In the genomic region with DNA sequence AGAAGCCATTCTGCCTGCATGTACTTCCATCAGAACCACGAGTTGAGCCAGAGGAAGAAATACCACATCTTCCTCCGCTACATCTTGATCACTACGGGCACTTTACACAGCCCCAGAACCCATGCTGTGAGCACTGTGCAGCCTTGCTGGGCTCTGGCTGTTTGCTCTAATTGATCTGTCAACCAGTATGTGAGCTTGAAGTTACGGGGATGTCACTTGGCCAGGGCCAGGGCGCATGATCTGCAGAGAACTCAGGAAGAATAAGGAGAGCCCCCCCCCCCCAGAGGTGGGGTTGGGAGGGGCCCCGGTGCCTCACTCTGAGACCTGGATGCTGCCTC, we compare ENCODE assay signal across 16 mouse cellular contexts. TPM values are rescaled to one million over a fixed set of nuclear protein-coding genes. Genes with fewer than 3 reads are reported as not detected.
A peak's percentile ranks its signal among the peaks of the same experiment; 100 is the strongest.
DNase-seq lines count a peak whose midpoint lies in the region; ATAC-seq and TF ChIP-seq lines count a peak whose summit lies in the region.
"Had no signal": no experiment of that assay in that cellular context is flagged by ENCODE, and none has a peak within 500 bp of the region (broad histone marks: within the 10 kb centered on the region; RNA-seq: fewer than 3 reads in every experiment).

No protein-coding gene starts in this region.

- peaks cover 3% of the 10 kb centered on the region; the same call in 1 of the 2 replicates for H3K4me1 ChIP-seq in forebrain, embryonic 11.5 days (replicated peaks; ENCODE audit: control insufficient read depth, insufficient read depth, low read length)
- H3K4me1 ChIP-seq in forebrain, postnatal 0 days (ENCODE audit: insufficient read depth) = no peaks in the 10 kb centered on the region
- H3K4me1 ChIP-seq in midbrain, embryonic 10.5 days = peaks cover 32% of the 10 kb centered on the region
- H3K4me1 ChIP-seq in midbrain, embryonic 13.5 days (replicated peaks) = peaks cover 16% of the 10 kb centered on the region
- H3K4me1 ChIP-seq in megakaryocyte, embryonic 14.5 days = peaks cover 57% of the 10 kb centered on the region

- no peak for DNase-seq in forebrain, embryonic 11.5 days (ENCODE audit: low spot score)
- DNase-seq in forebrain, postnatal 0 days = no peak
- peak; percentile 40 for DNase-seq in midbrain, embryonic 10.5 days (ENCODE audit: low spot score)
- DNase-seq in urinary bladder, postnatal 4 days (ENCODE audit: low spot score in 2 of 2) = no peak
- DNase-seq in right cerebral cortex, adult 18-20 months = no peak
- no peak for DNase-seq in kidney, postnatal 14 days
- DNase-seq: adrenal gland, postnatal 36 days; cerebellum, adult 11 months; gastrocnemius, postnatal 14 days; kidney, postnatal 36 days; liver; lung, postnatal 10 days had no signal

- H3K27ac ChIP-seq in forebrain, embryonic 11.5 days (ENCODE audit: low read depth, low read length) = no peak overlapping the region
- no peak overlapping the region for H3K27ac ChIP-seq in forebrain, postnatal 0 days (ENCODE audit: low read depth, low read length)
- H3K27ac ChIP-seq in midbrain, embryonic 10.5 days (replicated peaks) = no peak overlapping the region
- H3K27ac ChIP-seq in midbrain, embryonic 13.5 days = no peak overlapping the region
- H3K27ac ChIP-seq: heart, embryonic 15.5 days had no signal

- no peaks in the 10 kb centered on the region for H3K27me3 ChIP-seq in forebrain, embryonic 11.5 days (ENCODE audit: control insufficient read depth, insufficient read depth, low read length)
- H3K27me3 ChIP-seq in forebrain, postnatal 0 days (ENCODE audit: insufficient read depth, low read length) = no peaks in the 10 kb centered on the region
- peaks cover 5% of the 10 kb centered on the region; the same call in 1 of the 2 replicates for H3K27me3 ChIP-seq in midbrain, embryonic 10.5 days (ENCODE audit: low read depth, poor library complexity, severe bottlenecking)
- no peaks in the 10 kb centered on the region for H3K27me3 ChIP-seq in midbrain, embryonic 13.5 days
- H3K27me3 ChIP-seq in megakaryocyte, embryonic 14.5 days (replicated peaks) = no peaks in the 10 kb centered on the region
- H3K27me3 ChIP-seq: heart, embryonic 15.5 days had no signal

- H3K9me3 ChIP-seq in forebrain, embryonic 11.5 days (ENCODE audit: control insufficient read depth, low read length) = no peaks in the 10 kb centered on the region
- no peaks in the 10 kb centered on the region for H3K9me3 ChIP-seq in forebrain, postnatal 0 days (ENCODE audit: low read length)
- H3K9me3 ChIP-seq in midbrain, embryonic 10.5 days (replicated peaks) = 0 out of 2 replicates have a peak, but pooled peaks cover 4% of the 10 kb centered on the region
- no peaks in the 10 kb centered on the region for H3K9me3 ChIP-seq in midbrain, embryonic 13.5 days
- peaks cover 19% of the 10 kb centered on the region for H3K9me3 ChIP-seq in megakaryocyte, embryonic 14.5 days

- H3K4me3 ChIP-seq in forebrain, embryonic 11.5 days (ENCODE audit: low read depth, low read length) = no peak overlapping the region
- H3K4me3 ChIP-seq in forebrain, postnatal 0 days (ENCODE audit: low read depth, low read length) = no peak overlapping the region
- no peak overlapping the region for H3K4me3 ChIP-seq in midbrain, embryonic 10.5 days
- H3K4me3 ChIP-seq in midbrain, embryonic 13.5 days (replicated peaks) = no peak overlapping the region
- peak overlapping the region; percentile 71 for H3K4me3 ChIP-seq in megakaryocyte, embryonic 14.5 days (replicated peaks)
- H3K4me3 ChIP-seq: heart, embryonic 15.5 days; myocyte had no signal

- H3K4me2 ChIP-seq in forebrain, embryonic 11.5 days (ENCODE audit: low read depth, low read length, severe bottlenecking) = no peak overlapping the region
- H3K4me2 ChIP-seq in forebrain, postnatal 0 days (ENCODE audit: low read depth) = no peak overlapping the region
- no peak overlapping the region for H3K4me2 ChIP-seq in midbrain, embryonic 13.5 days (replicated peaks)
- H3K4me2 ChIP-seq: heart, embryonic 15.5 days had no signal

- H3K36me3 ChIP-seq in forebrain, embryonic 11.5 days (ENCODE audit: control insufficient read depth, insufficient read depth, low read length) = no peaks in the 10 kb centered on the region
- no peaks in the 10 kb centered on the region; the same call in 1 of the 2 replicates for H3K36me3 ChIP-seq in forebrain, postnatal 0 days (ENCODE audit: insufficient read depth)
- no peaks in the 10 kb centered on the region; the same call in 1 of the 2 replicates for H3K36me3 ChIP-seq in midbrain, embryonic 10.5 days
- H3K36me3 ChIP-seq in midbrain, embryonic 13.5 days = no peaks in the 10 kb centered on the region
- peaks cover 76% of the 10 kb centered on the region for H3K36me3 ChIP-seq in megakaryocyte, embryonic 14.5 days (replicated peaks; ENCODE audit: low read length)
- H3K36me3 ChIP-seq: heart, embryonic 15.5 days had no signal

- WGBS in forebrain, embryonic 11.5 days = 18% methylated on average over 6 of the region's 6 CpGs
- 24% methylated on average over 6 of the region's 6 CpGs for WGBS in forebrain, postnatal 0 days
- WGBS in midbrain, embryonic 10.5 days = 22% methylated on average over 6 of the region's 6 CpGs
- 20% methylated on average over 6 of the region's 6 CpGs for WGBS in midbrain, embryonic 13.5 days

- peak; percentile 21; the same call in 1 of the 2 replicates for ATAC-seq in forebrain, embryonic 11.5 days (replicated peaks; ENCODE audit: low FRiP score)
- ATAC-seq in forebrain, postnatal 0 days = no peak
- ATAC-seq in midbrain, embryonic 13.5 days = no peak; the same call in 1 of the 2 replicates

- no peak overlapping the region for H3K9ac ChIP-seq in forebrain, embryonic 11.5 days (ENCODE audit: low read length)
- no peak overlapping the region for H3K9ac ChIP-seq in forebrain, postnatal 0 days
- no peak overlapping the region for H3K9ac ChIP-seq in midbrain, embryonic 13.5 days (replicated peaks)
- H3K9ac ChIP-seq: heart, embryonic 15.5 days had no signal

- no peak for TF ChIP-seq CTCF in forebrain, postnatal 0 days (IDR thresholded peaks at IDR 0.05; ENCODE audit: low read depth)

RNA-seq across cellular contexts. Expression of a gene that starts 13.0 kb away (rescaled TPM):
- polyA plus RNA-seq in forebrain, embryonic 11.5 days (2014; fragmentation: Nextera tagmentation; extraction: Ambion mirVana) = 16.1 and 19.7 TPM in 2 replicates
- 8.0 and 12.4 TPM in 2 replicates for total RNA-seq in forebrain, postnatal 0 days (2014; rRNA removed)
- 8.0 and 14.8 TPM in 2 replicates for polyA plus RNA-seq in forebrain, postnatal 0 days (2015; fragmentation: Nextera tagmentation; extraction: Ambion mirVana)
- polyA plus RNA-seq in midbrain, embryonic 10.5 days (2016; fragmentation: Nextera tagmentation; extraction: Ambion mirVana) = 7.9 and 9.1 TPM in 2 replicates
- polyA plus RNA-seq in midbrain, embryonic 13.5 days (2015; fragmentation: Nextera tagmentation; extraction: Ambion mirVana) = 16.4 and 17.2 TPM in 2 replicates
- 9.9 and 28.1 TPM in 2 replicates for polyA plus RNA-seq in megakaryocyte, embryonic 14.5 days (2012; ENCODE audit: insufficient read depth, low replicate concordance)
